Mouse (Mus musculus) neutrophil, adult 5-6 weeks (primary cell): ENCODE results near the gene Gm14226. TPM values are rescaled to one million over a fixed set of nuclear protein-coding genes. Genes with fewer than 3 reads are reported as not detected.

Source experiments
- total RNA-seq: library from RNA; stranded (forward); fragments of 200-1000 nt; gene quantifications from 2 replicates; pipeline ENCODE4 v1.2.3, GENCODE M21; 2017

Gene Gm14226
- total RNA-seq, 1 experiment from 2014 or later = not detected

Other genes starting within 250 kb of the Gm14226 start
- gene Gm14214, start 248.2 kb upstream of the Gm14226 start, total RNA-seq = not detected in 2 replicates
- gene Raly, start 227.2 kb upstream of the Gm14226 start, total RNA-seq = 106 and 108 TPM in 2 replicates
- not detected in 2 replicates for gene a, start 226.9 kb upstream of the Gm14226 start, total RNA-seq
- gene Eif2s2, start 125.3 kb upstream of the Gm14226 start, total RNA-seq = 71.1 and 75.9 TPM in 2 replicates
- 16.5 and 19.0 TPM in 2 replicates for gene Ahcy, start 56.2 kb downstream of the Gm14226 start, total RNA-seq
- 134 and 145 TPM in 2 replicates for gene Itch, start 115.2 kb downstream of the Gm14226 start, total RNA-seq
- 97.1 and 97.5 TPM in 2 replicates for gene Dynlrb1, start 218.3 kb downstream of the Gm14226 start, total RNA-seq